Mouse (Mus musculus): ENCODE data around the gene Ccdc117.

DNA sequence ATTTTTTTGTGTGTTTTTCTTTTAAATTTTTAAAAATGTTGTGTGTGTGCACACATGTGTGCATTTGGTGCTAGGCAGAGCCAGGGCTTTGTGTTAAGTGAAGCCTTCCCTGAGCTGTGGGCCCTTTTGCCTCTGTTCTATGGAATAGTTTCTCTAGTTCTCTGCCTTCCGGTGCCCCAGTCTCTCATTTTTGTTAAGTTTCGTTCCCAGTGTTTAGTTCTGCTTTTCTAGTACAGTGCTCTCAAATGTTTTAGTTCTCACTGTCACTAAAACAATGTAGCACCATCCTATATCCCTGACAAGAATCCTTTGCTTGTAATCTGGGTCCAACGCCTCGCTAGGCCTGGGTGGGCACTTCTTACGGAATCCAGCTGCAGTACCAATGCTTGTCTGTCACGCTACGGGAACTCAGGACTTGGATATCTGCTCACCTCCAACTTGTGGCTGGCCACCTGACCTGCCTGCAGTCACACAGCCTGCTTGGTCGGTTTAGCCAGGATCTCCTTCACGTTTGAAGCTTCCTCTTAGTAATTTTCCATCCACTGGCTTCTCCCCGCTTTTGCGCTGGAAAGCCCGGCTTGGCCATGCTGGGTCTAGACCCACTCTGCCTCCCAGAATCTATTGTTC lies 29.8 kb downstream of the Ccdc117 start:
- TF ChIP-seq POLR2A (IDR thresholded peaks at IDR 0.05; ENCODE audit: borderline replicate concordance, extremely low read depth, low read depth, low read length) (peak; percentile 28; the same call in 1 of the 2 replicates), CTCF (IDR thresholded peaks at IDR 0.05; ENCODE audit: insufficient read depth, low read length) (no peak)

Measured in lung, adult 2 months (tissue).